Comparison of ENCODE assay signal across 9 mouse cellular contexts in the genomic region with DNA sequence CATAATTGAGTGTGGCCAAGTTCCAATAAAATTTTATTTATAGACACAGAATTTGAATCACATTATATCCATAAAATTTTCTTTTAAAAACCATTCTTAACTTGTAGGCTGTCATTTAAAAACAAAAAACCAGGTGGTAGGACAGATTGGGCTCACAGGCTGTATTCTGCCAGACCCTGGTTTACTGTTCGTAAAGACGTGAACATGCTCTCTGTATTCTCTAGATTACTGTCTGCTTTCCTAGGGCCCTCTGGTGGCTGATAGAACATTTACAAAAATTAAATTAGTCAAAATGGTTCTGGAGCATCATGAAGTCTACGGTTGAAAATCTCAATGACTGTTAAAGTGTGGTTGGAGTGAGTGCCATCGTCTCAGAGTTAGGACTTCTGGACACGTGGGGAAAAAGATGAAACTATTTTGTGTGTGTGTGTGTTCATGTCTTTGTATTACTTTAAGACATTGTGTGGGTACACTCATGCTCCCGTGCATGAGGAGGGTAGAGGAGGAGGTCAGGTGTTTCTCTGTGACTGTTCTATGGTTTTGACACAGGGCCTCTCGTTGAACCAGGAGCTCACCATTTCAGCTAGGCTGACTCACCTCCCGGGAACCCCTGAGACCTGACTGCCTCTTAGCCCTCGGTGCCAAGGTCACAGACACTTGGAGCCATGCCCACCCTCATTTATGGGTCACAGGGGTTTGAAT. TPM values are rescaled to one million over a fixed set of nuclear protein-coding genes. Genes with fewer than 3 reads are reported as not detected.
DNase-seq lines count a peak whose midpoint lies in the region; ATAC-seq and TF ChIP-seq lines count a peak whose summit lies in the region.
"Had no signal": no experiment of that assay in that cellular context is flagged by ENCODE, and none has a peak within 500 bp of the region (broad histone marks: within the 10 kb centered on the region; RNA-seq: fewer than 3 reads in every experiment).

No protein-coding gene starts in this region.

- no peak overlapping the region for H3K4me3 ChIP-seq in lung, postnatal 0 days (ENCODE audit: low read depth, low read length)
- H3K4me3 ChIP-seq: embryonic facial prominence, embryonic 15.5 days had no signal

- ATAC-seq in lung, postnatal 0 days: no peak

- H3K4me2 ChIP-seq in lung, postnatal 0 days (replicated peaks; ENCODE audit: low read depth, low read length): no peak overlapping the region
- H3K4me2 ChIP-seq: embryonic facial prominence, embryonic 15.5 days had no signal

- no peaks in the 10 kb centered on the region for H3K9me3 ChIP-seq in lung, postnatal 0 days (ENCODE audit: low read length)
- H3K9me3 ChIP-seq: embryonic facial prominence, embryonic 15.5 days had no signal

- 63% methylated on average over 9 of the region's 9 CpGs for WGBS in lung, postnatal 0 days

- no peaks in the 10 kb centered on the region for H3K4me1 ChIP-seq in lung, postnatal 0 days (ENCODE audit: insufficient read depth, low read depth, low read length)

- no peaks in the 10 kb centered on the region for H3K27me3 ChIP-seq in lung, postnatal 0 days (replicated peaks; ENCODE audit: insufficient read depth, low read length)
- H3K27me3 ChIP-seq: embryonic facial prominence, embryonic 15.5 days had no signal

- peak; percentile 29 to 31 for DNase-seq in cerebellum, adult 18-20 months
- no peak for DNase-seq in cerebellum, adult 11 months
- DNase-seq in lung, postnatal 0 days (ENCODE audit: low spot score): peak; percentile 54
- DNase-seq in lung, postnatal 4 days: no peak
- peak; percentile 57 for DNase-seq in brain, embryonic 14.5 days (ENCODE audit: low read depth)
- peak; percentile 27 to 32 for DNase-seq in layer of hippocampus, postnatal 36 days
- no peak for DNase-seq in adipocyte (ENCODE audit: low spot score)
- no peak for DNase-seq in gastrocnemius, postnatal 4 days (ENCODE audit: low spot score in 2 of 2)

- H3K27ac ChIP-seq in lung, postnatal 0 days (ENCODE audit: low read length): no peak overlapping the region
- H3K27ac ChIP-seq: embryonic facial prominence, embryonic 15.5 days had no signal

- H3K36me3 ChIP-seq in lung, postnatal 0 days (ENCODE audit: insufficient read depth, low read length): peaks cover 4% of the 10 kb centered on the region; the same call in 1 of the 2 replicates

- TF ChIP-seq CTCF in lung, postnatal 0 days (IDR thresholded peaks at IDR 0.05): peak; percentile 56
- peak; percentile 6; the same call in 1 of the 2 replicates for TF ChIP-seq CTCF in brain, embryonic 14.5 days (IDR thresholded peaks at IDR 0.05; ENCODE audit: borderline replicate concordance, extremely low read depth, insufficient read depth, insufficient read length)

- no peak for TF ChIP-seq POLR2A in brain, embryonic 14.5 days (IDR thresholded peaks at IDR 0.05; ENCODE audit: borderline replicate concordance, extremely low read depth, insufficient read depth, insufficient read length, poor library complexity, severe bottlenecking)

- no peak for TF ChIP-seq EP300 in lung, postnatal 0 days (IDR thresholded peaks at IDR 0.05)

- no peak overlapping the region for H3K9ac ChIP-seq in lung, postnatal 0 days (replicated peaks; ENCODE audit: low read depth)
- H3K9ac ChIP-seq: embryonic facial prominence, embryonic 15.5 days had no signal

RNA-seq across cellular contexts. Expression of a gene that starts 16.7 kb away (rescaled TPM):
- polyA plus RNA-seq in lung, postnatal 0 days (2015; fragmentation: Nextera tagmentation; extraction: Ambion mirVana): 3.4 and 4.2 TPM in 2 replicates
- 11.1 and 13.1 TPM in 2 replicates for polyA plus RNA-seq in brain, embryonic 14.5 days (2012; rRNA removed)
- total RNA-seq in layer of hippocampus, postnatal 36 days (2021): 10 to 100 TPM; 11.1 to 11.9 TPM
- 10 to 100 TPM; 37.1 to 40.6 TPM for total RNA-seq in gastrocnemius, postnatal 4 days (2021)

Comparison
In these comparisons a context has a peak if more than half of its experiments do, and no peak if none do; other contexts are left out.
1. DNase-seq: peak in cerebellum, adult 18-20 months (2 of 2), lung, postnatal 0 days (single experiment), brain, embryonic 14.5 days (single experiment) and layer of hippocampus, postnatal 36 days (2 of 2); none in cerebellum, adult 11 months (single experiment), lung, postnatal 4 days (0 of 2), adipocyte (single experiment) and gastrocnemius, postnatal 4 days (0 of 2).